Mouse (Mus musculus) testis, adult 2 months (tissue): ENCODE measurements around the gene Ggcx.
"Not testable (repeated sequence)": the region's sequence is repeated elsewhere in the genome, so short reads cannot be mapped to it uniquely, and the experiment has no call there.

Source experiments
- CTCF ChIP-seq: fragments of 200-500 bp; IDR thresholded peaks from 2 replicates; pipeline ENCODE4 v1.5.1; 2012; ENCODE audit warnings: low read depth, mild to moderate bottlenecking, inconsistent platforms, low read length, moderate library complexity; ENCODE audit not compliant: control insufficient read depth, insufficient read depth, insufficient replicate concordance
- POLR2A ChIP-seq: fragments of 200-500 bp; IDR thresholded peaks from 2 replicates; pipeline ENCODE4 v1.6.1; 2012; ENCODE audit warnings: low read depth, mild to moderate bottlenecking, inconsistent platforms, low read length, moderate library complexity; ENCODE audit not compliant: control insufficient read depth

DNA sequence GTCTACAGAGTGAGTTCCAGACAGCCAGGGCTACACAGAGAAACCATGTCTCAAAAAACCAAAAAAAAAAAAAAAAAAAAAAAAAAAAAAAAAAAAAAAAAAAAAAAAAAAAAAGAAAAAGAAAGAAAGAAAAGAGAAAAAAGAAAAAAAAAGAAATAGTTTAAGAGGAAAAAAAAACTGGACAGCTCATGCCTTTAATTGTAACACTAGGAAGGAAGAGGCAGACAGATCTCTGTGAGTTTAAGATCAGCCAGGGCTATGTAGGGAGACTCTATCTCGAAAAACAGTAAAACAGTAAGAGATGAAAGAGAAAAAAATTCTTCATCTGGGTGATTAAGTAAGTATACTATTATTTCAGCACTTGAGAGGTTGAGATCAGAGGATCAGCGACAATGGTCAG, 37.7 kb downstream of the Ggcx start:
- TF ChIP-seq POLR2A, CTCF: not testable (repeated sequence)
